Mouse (Mus musculus): ENCODE measurements around the gene Mblac1.

DNA sequence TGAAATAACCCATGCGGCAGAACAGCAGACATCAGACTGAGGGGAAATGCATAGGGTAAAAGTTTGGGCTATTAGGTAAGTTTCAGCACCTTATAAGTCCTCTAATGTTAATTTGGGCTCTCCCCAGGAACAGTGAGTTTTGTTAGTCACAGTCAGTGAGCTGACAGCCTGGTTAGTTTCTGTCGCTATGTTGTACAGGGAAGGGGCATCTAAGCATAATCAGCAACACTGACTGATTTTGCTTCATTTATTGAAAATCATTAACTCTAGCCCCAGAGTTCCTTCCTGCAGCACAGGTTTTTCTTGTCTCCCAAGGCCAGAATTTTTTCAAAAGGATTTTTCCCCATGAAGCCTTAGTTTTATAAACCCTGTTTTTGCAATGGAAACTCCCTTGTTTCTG lies 39.7 kb downstream of the Mblac1 start:
- TF ChIP-seq CTCF (IDR thresholded peaks at IDR 0.05; ENCODE audit: low read depth, low read length): no peak
- no peak for TF ChIP-seq POLR2A (IDR thresholded peaks at IDR 0.05; ENCODE audit: extremely low read depth, insufficient read depth, low read length)
